Mouse (Mus musculus): ENCODE measurements at regions not wholly inside any gene's neighbourhood (a gene's known extent, or its start where the extent isn't known, plus 50 kb on each side); places are given as distances from the start of the nearest gene placed in this dataset.

DNA sequence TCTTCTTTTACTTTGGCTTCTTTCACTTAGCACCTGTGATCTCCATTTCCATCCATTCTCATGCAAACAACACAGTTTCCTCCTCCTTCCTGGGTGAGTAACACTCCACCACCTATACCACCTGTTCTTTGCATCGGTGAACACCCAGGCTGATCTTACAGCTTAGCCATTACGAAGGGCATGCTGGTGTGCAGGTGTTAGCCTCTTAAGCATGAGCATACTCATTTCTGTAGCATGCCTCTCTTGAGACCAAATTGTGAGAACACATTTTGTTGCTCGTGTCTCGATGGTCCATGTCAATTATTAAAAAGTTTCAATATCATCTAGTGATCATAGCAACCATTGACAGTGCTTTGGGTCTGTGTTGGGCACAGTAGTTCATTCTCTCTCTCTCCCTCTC is 80.8 kb downstream of the Gm33543 start:
- Histone ChIP-seq H3K4me3 (ENCODE audit: control insufficient read depth, insufficient read depth, low read length) (no peak overlapping the region), H3K4me1 (replicated peaks; ENCODE audit: control insufficient read depth, insufficient read depth, low read length) (no peaks in the 10 kb centered on the region), H3K27me3 (ENCODE audit: control insufficient read depth, insufficient read depth, low read length) (no peaks in the 10 kb centered on the region), H3K27ac (ENCODE audit: control insufficient read depth, insufficient read depth, low read length) (no peak overlapping the region), H3K36me3 (ENCODE audit: control insufficient read depth, insufficient read depth, low read length) (no peaks in the 10 kb centered on the region)
- TF ChIP-seq CTCF (IDR thresholded peaks at IDR 0.05; ENCODE audit: borderline replicate concordance, control insufficient read depth, extremely low read depth, insufficient read depth, low read length, poor library complexity) (no peak), POLR2A (IDR thresholded peaks at IDR 0.05; ENCODE audit: control insufficient read depth, extremely low read depth, insufficient read depth, low read length, poor library complexity) (no peak)
- 88% methylated on average over 4 of the region's 4 CpGs for WGBS
- DNase-seq, result no peak

DNA sequence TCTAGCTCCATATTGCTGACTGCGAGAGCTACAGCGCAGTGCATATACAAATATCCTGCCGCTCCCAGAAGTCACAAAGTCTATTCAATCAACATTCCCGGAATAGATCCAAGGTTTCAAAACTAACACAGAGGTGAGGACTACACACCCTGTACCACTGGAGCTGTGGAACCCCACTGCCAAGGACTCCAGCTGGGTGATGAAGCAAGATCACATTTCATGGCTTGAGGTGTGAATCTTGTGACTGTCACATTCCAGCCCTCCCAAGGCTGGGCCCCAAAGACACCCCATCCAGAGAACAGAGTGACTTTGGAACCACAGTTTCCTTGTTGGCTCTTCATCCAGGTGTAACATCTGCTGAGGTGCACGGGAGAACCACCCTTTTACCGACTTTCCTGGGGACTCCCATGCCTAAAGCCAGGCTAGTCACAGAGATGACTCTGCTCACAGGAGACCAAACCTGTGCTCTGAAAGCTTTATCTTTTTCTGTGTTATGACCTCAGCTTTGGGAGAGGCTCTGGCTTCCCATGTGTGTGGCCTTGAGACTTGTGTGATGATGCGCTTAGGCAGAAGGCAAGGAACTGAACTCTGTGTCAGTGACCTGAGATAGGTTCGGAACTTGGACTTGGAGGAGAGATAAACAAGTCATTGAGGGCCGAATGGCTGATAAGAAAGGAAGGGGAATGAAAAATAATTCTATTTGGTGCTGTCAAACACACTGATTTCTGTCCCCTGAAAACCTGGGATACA is 82.4 kb downstream of the Gm33543 start:
- TF ChIP-seq CTCF (IDR thresholded peaks at IDR 0.05; ENCODE audit: borderline replicate concordance, control insufficient read depth, extremely low read depth, insufficient read depth, low read length, poor library complexity), result no peak
- TF ChIP-seq POLR2A (IDR thresholded peaks at IDR 0.05; ENCODE audit: control insufficient read depth, extremely low read depth, insufficient read depth, low read length, poor library complexity), result no peak
- H3K4me1 ChIP-seq (replicated peaks; ENCODE audit: control insufficient read depth, insufficient read depth, low read length), result no peaks in the 10 kb centered on the region
- H3K27me3 ChIP-seq (ENCODE audit: control insufficient read depth, insufficient read depth, low read length), result no peaks in the 10 kb centered on the region
- H3K4me3 ChIP-seq (ENCODE audit: control insufficient read depth, insufficient read depth, low read length), result no peak overlapping the region
- WGBS, result 95% methylated on average over 9 of the region's 9 CpGs
- no peak for DNase-seq
- H3K27ac ChIP-seq (ENCODE audit: control insufficient read depth, insufficient read depth, low read length), result no peak overlapping the region
- no peaks in the 10 kb centered on the region for H3K36me3 ChIP-seq (ENCODE audit: control insufficient read depth, insufficient read depth, low read length)

DNA sequence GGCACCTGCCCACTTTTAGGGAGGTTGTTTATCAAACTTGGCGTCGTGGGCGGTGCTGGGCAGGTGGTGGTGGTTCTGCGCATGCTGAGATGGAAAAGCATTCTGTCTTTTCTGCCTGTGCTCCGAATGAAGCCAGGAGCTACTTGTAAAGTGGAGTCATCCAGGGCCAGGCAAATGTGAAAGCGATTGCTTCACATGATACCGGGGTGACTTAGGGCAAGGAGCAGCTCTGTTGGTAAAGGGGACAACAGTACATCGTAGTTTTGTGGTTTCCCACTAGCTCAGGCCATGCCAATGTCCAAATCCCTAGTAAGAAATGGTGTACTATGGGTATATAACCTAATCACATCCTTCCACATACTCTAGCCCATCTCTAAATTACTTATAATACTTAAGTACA is 84.5 kb downstream of the Gm33543 start:
- no peaks in the 10 kb centered on the region for H3K4me1 ChIP-seq (replicated peaks; ENCODE audit: control insufficient read depth, insufficient read depth, low read length)
- H3K27me3 ChIP-seq (ENCODE audit: control insufficient read depth, insufficient read depth, low read length), result no peaks in the 10 kb centered on the region
- 92% methylated on average over 8 of the region's 8 CpGs for WGBS
- no peaks in the 10 kb centered on the region for H3K36me3 ChIP-seq (ENCODE audit: control insufficient read depth, insufficient read depth, low read length)
- DNase-seq, result no peak
- H3K27ac ChIP-seq (ENCODE audit: control insufficient read depth, insufficient read depth, low read length), result no peak overlapping the region
- no peak for TF ChIP-seq CTCF (IDR thresholded peaks at IDR 0.05; ENCODE audit: borderline replicate concordance, control insufficient read depth, extremely low read depth, insufficient read depth, low read length, poor library complexity)
- no peak for TF ChIP-seq POLR2A (IDR thresholded peaks at IDR 0.05; ENCODE audit: control insufficient read depth, extremely low read depth, insufficient read depth, low read length, poor library complexity)
- H3K4me3 ChIP-seq (ENCODE audit: control insufficient read depth, insufficient read depth, low read length), result no peak overlapping the region

DNA sequence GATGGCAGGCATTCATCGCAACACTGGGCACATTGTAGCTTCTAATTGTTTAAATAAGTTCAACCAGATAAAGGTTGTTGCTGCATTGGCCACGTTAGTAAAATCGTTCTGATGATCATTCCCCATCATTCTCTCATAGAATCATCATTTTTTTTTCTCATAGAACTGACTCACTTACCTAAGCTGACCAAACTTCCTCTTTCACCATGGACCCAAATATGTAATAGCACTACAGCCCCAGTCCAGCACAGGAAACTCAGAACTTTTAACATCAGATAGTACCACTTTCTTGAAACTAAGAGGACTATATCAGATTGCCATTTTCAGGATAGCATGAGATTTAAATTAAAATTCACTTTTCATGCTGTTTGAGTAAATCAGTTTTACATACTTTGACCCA is 82.2 kb upstream of the Anapc15-ps start:
- no peak for DNase-seq
- no peak for TF ChIP-seq POLR2A (IDR thresholded peaks at IDR 0.05; ENCODE audit: control insufficient read depth, extremely low read depth, insufficient read depth, low read length, poor library complexity)
- TF ChIP-seq CTCF (IDR thresholded peaks at IDR 0.05; ENCODE audit: borderline replicate concordance, control insufficient read depth, extremely low read depth, insufficient read depth, low read length, poor library complexity), result no peak
- Histone ChIP-seq H3K27me3 (ENCODE audit: control insufficient read depth, insufficient read depth, low read length) (no peaks in the 10 kb centered on the region), H3K27ac (ENCODE audit: control insufficient read depth, insufficient read depth, low read length) (no peak overlapping the region), H3K4me3 (ENCODE audit: control insufficient read depth, insufficient read depth, low read length) (no peak overlapping the region), H3K4me1 (replicated peaks; ENCODE audit: control insufficient read depth, insufficient read depth, low read length) (no peaks in the 10 kb centered on the region), H3K36me3 (ENCODE audit: control insufficient read depth, insufficient read depth, low read length) (no peaks in the 10 kb centered on the region)
- 88% methylated on average over 3 of the region's 3 CpGs for WGBS

DNA sequence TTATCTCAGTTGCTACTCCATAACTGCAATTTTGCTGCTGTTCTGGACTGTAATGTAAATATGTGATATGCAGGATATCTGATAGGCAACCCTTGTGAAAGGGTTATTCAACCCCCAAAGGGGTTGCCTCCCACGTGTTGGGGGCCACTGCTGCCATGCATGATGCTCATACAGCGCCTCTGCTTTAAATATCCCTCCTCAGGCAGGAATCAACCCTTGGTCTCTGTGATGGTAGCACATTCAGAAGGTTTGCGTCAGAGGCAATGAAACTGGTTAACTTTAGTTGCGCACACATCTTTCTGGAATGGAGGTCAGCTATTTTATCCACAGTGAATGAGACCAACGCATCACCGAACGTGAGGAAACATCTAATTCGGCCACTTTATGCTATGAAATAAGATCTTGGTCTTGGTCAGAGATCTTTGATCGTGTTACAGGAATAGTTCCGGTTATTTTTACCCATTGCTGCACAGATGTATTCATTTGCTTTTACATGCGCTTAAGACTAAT is 80.2 kb upstream of the Anapc15-ps start:
- Histone ChIP-seq H3K4me1 (replicated peaks; ENCODE audit: control insufficient read depth, insufficient read depth, low read length) (no peaks in the 10 kb centered on the region), H3K27me3 (ENCODE audit: control insufficient read depth, insufficient read depth, low read length) (no peaks in the 10 kb centered on the region), H3K4me3 (ENCODE audit: control insufficient read depth, insufficient read depth, low read length) (no peak overlapping the region), H3K27ac (ENCODE audit: control insufficient read depth, insufficient read depth, low read length) (no peak overlapping the region), H3K36me3 (ENCODE audit: control insufficient read depth, insufficient read depth, low read length) (no peaks in the 10 kb centered on the region)
- 95% methylated on average over 11 of the region's 11 CpGs for WGBS
- DNase-seq, result no peak
- no peak for TF ChIP-seq POLR2A (IDR thresholded peaks at IDR 0.05; ENCODE audit: control insufficient read depth, extremely low read depth, insufficient read depth, low read length, poor library complexity)
- TF ChIP-seq CTCF (IDR thresholded peaks at IDR 0.05; ENCODE audit: borderline replicate concordance, control insufficient read depth, extremely low read depth, insufficient read depth, low read length, poor library complexity), result no peak

DNA sequence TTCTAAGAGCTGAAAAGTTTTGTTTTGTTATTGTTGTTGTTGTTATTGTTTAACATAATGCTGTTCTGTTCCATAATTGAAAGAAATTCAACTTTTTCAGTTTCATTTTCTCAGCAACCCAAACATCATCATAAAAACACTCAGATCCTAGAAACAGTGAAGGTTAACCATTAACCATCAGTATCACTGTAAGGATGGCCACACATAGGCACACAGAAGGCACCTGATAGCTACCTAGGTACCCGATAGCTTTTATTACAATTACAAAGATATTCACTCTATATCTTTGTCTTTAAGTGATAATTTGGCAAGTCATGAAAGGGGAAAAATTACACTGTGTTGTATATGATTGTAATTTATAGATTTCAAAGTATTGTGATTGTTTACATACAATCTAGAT is 75.1 kb upstream of the Anapc15-ps start:
- Histone ChIP-seq H3K27me3 (ENCODE audit: control insufficient read depth, insufficient read depth, low read length) (no peaks in the 10 kb centered on the region), H3K4me3 (ENCODE audit: control insufficient read depth, insufficient read depth, low read length) (no peak overlapping the region), H3K4me1 (replicated peaks; ENCODE audit: control insufficient read depth, insufficient read depth, low read length) (peaks cover 8% of the 10 kb centered on the region), H3K27ac (ENCODE audit: control insufficient read depth, insufficient read depth, low read length) (no peak overlapping the region), H3K36me3 (ENCODE audit: control insufficient read depth, insufficient read depth, low read length) (no peaks in the 10 kb centered on the region)
- no peak for DNase-seq
- WGBS, result 98% methylated on average over 1 of the region's 1 CpGs
- TF ChIP-seq POLR2A (IDR thresholded peaks at IDR 0.05; ENCODE audit: control insufficient read depth, extremely low read depth, insufficient read depth, low read length, poor library complexity) (no peak), CTCF (IDR thresholded peaks at IDR 0.05; ENCODE audit: borderline replicate concordance, control insufficient read depth, extremely low read depth, insufficient read depth, low read length, poor library complexity) (no peak)
